Mouse (Mus musculus) macrophage (primary cell): ENCODE results near the gene Wasl. TPM values are rescaled to one million over a fixed set of nuclear protein-coding genes. Genes with fewer than 3 reads are reported as not detected.

Experiments
- H3K27ac ChIP-seq: fragments of 350-480 bp; formaldehyde crosslinking; 2 replicates; pipeline ENCODE4 v1.9.0; 2021
- H3K36me3 ChIP-seq: fragments of 350-480 bp; formaldehyde crosslinking; 2 replicates; pipeline ENCODE4 v1.9.0; 2021; ENCODE audit errors: inconsistent target
- H3K4me3 ChIP-seq: fragments of 350-480 bp; formaldehyde crosslinking; 2 replicates; pipeline ENCODE4 v1.9.0; 2021; ENCODE audit errors: inconsistent target
- H3K79me2 ChIP-seq: fragments of 350-480 bp; formaldehyde crosslinking; 2 replicates; pipeline ENCODE4 v1.9.0; 2021; ENCODE audit errors: inconsistent target
- WGBS: methylation state at CpG from one replicate; pipeline ENCODE4 v1.1.7; 2026; ENCODE audit warnings: inconsistent platforms; ENCODE audit not compliant: missing documents; 5-methylcytosine and 5-hydroxymethylcytosine counted together
- polyA plus RNA-seq: library from polyadenylated mRNA; stranded (reverse); fragments of 250-400 nt; gene quantifications from 3 replicates; pipeline ENCODE4 v1.2.4, GENCODE M21; 2018; ENCODE audit warnings: inconsistent platforms

Gene Wasl
- polyA plus RNA-seq, 1 experiment from 2014 or later, result 15.8 TPM

GRCm38 (mm10) chr6:24657647-24658387, 7.0 kb downstream of the Wasl start:
- WGBS, result 95% methylated on average over 10 of the region's 10 CpGs
- Histone ChIP-seq H3K27ac (no peak overlapping the region), H3K4me3 (no peak overlapping the region), H3K79me2 (peaks cover 100% of the 10 kb centered on the region), H3K36me3 (no peaks in the 10 kb centered on the region)

GRCm38 (mm10) chr6:24656094-24656493, 8.7 kb downstream of the Wasl start:
- Histone ChIP-seq H3K27ac (no peak overlapping the region), H3K4me3 (no peak overlapping the region), H3K36me3 (no peaks in the 10 kb centered on the region), H3K79me2 (peaks cover 100% of the 10 kb centered on the region)
- WGBS, result 75% methylated on average over 1 of the region's 1 CpGs

GRCm38 (mm10) chr6:24651538-24651937, 13.3 kb downstream of the Wasl start:
- Histone ChIP-seq H3K79me2 (peaks cover 100% of the 10 kb centered on the region), H3K27ac (no peak overlapping the region), H3K36me3 (no peaks in the 10 kb centered on the region), H3K4me3 (no peak overlapping the region)
- WGBS, result 90% methylated on average over 7 of the region's 7 CpGs

GRCm38 (mm10) chr6:24650719-24651118, 14.1 kb downstream of the Wasl start:
- Histone ChIP-seq H3K4me3 (no peak overlapping the region), H3K79me2 (peaks cover 97% of the 10 kb centered on the region), H3K27ac (no peak overlapping the region), H3K36me3 (no peaks in the 10 kb centered on the region)
- 97% methylated on average over 3 of the region's 3 CpGs for WGBS

GRCm38 (mm10) chr6:24648403-24648802, 16.4 kb downstream of the Wasl start:
- H3K36me3 ChIP-seq, result no peaks in the 10 kb centered on the region
- H3K79me2 ChIP-seq, result peaks cover 91% of the 10 kb centered on the region
- no peak overlapping the region for H3K27ac ChIP-seq
- no peak overlapping the region for H3K4me3 ChIP-seq
- WGBS, result 95% methylated on average over 4 of the region's 4 CpGs

GRCm38 (mm10) chr6:24647103-24647691, 17.6 kb downstream of the Wasl start:
- H3K4me3 ChIP-seq, result no peak overlapping the region
- H3K27ac ChIP-seq, result no peak overlapping the region
- WGBS, result 49% methylated on average over 4 of the region's 4 CpGs

GRCm38 (mm10) chr6:24645346-24646053, 19.3 kb downstream of the Wasl start:
- Histone ChIP-seq H3K79me2 (peaks cover 91% of the 10 kb centered on the region), H3K4me3 (no peak overlapping the region), H3K27ac (peak overlapping the region; percentile 51), H3K36me3 (no peaks in the 10 kb centered on the region)
- WGBS, result 29% methylated on average over 6 of the region's 6 CpGs

More at GRCm38 (mm10) chr6:24647103-24647691, 17.6 kb downstream of the Wasl start:
- H3K79me2 ChIP-seq, result peaks cover 91% of the 10 kb centered on the region
- H3K36me3 ChIP-seq, result no peaks in the 10 kb centered on the region

- Histone ChIP-seq H3K4me3 (no peak overlapping the region), H3K27ac (no peak overlapping the region), H3K36me3 (no peaks in the 10 kb centered on the region), H3K79me2 (peaks cover 91% of the 10 kb centered on the region)
- 95% methylated on average over 3 of the region's 3 CpGs for WGBS
These were observed 21.8 kb downstream of the Wasl start for GRCm38 (mm10) chr6:24642960-24643359.

- H3K27ac ChIP-seq, result no peak overlapping the region
- 94% methylated on average over 2 of the region's 2 CpGs for WGBS
- H3K4me3 ChIP-seq, result no peak overlapping the region
- H3K79me2 ChIP-seq, result peaks cover 91% of the 10 kb centered on the region
- no peaks in the 10 kb centered on the region for H3K36me3 ChIP-seq
These were observed 22.6 kb downstream of the Wasl start for GRCm38 (mm10) chr6:24642161-24642560.

- H3K4me3 ChIP-seq, result no peak overlapping the region
- H3K36me3 ChIP-seq, result no peaks in the 10 kb centered on the region
- no peak overlapping the region for H3K27ac ChIP-seq
- H3K79me2 ChIP-seq, result peaks cover 89% of the 10 kb centered on the region
- WGBS, result 98% methylated on average over 4 of the region's 4 CpGs
These were observed 23.5 kb downstream of the Wasl start for GRCm38 (mm10) chr6:24641286-24641685.

- Histone ChIP-seq H3K36me3 (peaks cover 22% of the 10 kb centered on the region; the same call in 1 of the 2 replicates), H3K27ac (no peak overlapping the region)
These were observed 29.0 kb downstream of the Wasl start for GRCm38 (mm10) chr6:24635814-24636213.

GRCm38 (mm10) chr6:24634065-24634464, 30.7 kb downstream of the Wasl start:
- Histone ChIP-seq H3K36me3 (peaks cover 22% of the 10 kb centered on the region; the same call in 1 of the 2 replicates), H3K79me2 (peaks cover 51% of the 10 kb centered on the region), H3K27ac (no peak overlapping the region), H3K4me3 (no peak overlapping the region)
- 87% methylated on average over 3 of the region's 3 CpGs for WGBS

More at GRCm38 (mm10) chr6:24635814-24636213, 29.0 kb downstream of the Wasl start:
- 100% methylated on average over 2 of the region's 2 CpGs for WGBS
- no peak overlapping the region for H3K4me3 ChIP-seq
- H3K79me2 ChIP-seq, result peaks cover 68% of the 10 kb centered on the region

- Histone ChIP-seq H3K36me3 (peaks cover 22% of the 10 kb centered on the region; the same call in 1 of the 2 replicates), H3K4me3 (no peak overlapping the region), H3K79me2 (peaks cover 31% of the 10 kb centered on the region), H3K27ac (no peak overlapping the region)
- 92% methylated on average over 4 of the region's 4 CpGs for WGBS
These were observed 32.7 kb downstream of the Wasl start for GRCm38 (mm10) chr6:24632061-24632460.

- no peak overlapping the region for H3K27ac ChIP-seq
- peaks cover 3% of the 10 kb centered on the region; the same call in 1 of the 2 replicates for H3K79me2 ChIP-seq
- peaks cover 29% of the 10 kb centered on the region for H3K36me3 ChIP-seq
- WGBS, result 100% methylated on average over 1 of the region's 1 CpGs
- H3K4me3 ChIP-seq, result no peak overlapping the region
These were observed 36.3 kb downstream of the Wasl start for GRCm38 (mm10) chr6:24628499-24628898.

- Histone ChIP-seq H3K27ac (no peak overlapping the region), H3K4me3 (no peak overlapping the region), H3K36me3 (peaks cover 20% of the 10 kb centered on the region), H3K79me2 (peaks cover under 1% of the 10 kb centered on the region; the same call in 1 of the 2 replicates)
- WGBS, result 64% methylated on average over 5 of the region's 5 CpGs
These were observed 37.2 kb downstream of the Wasl start for GRCm38 (mm10) chr6:24627586-24628030.
